8 mouse cellular contexts compared by ENCODE assay signal in the genomic region with DNA sequence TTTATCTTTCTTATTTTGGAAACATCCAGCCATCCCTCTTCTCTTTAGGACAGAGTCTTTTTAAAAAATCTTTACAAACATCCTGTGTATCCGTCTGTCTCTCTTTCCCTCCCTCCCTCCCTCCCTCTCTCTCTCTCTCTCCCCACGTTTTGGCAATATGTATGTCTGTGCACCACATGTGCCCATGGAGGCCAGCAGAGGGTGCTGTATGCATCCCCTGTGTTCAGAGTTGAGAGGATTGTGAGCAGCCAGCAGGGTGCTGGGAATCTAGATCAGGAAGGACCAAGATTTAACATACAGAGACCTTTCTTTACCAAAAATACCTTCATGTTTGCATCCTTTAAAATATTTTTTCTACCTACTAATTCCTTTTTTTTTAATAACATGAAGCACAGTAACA. TPM values are rescaled to one million over a fixed set of nuclear protein-coding genes. Genes with fewer than 3 reads are reported as not detected.
A peak's percentile ranks its signal among the peaks of the same experiment; 100 is the strongest.
DNase-seq lines count a peak whose midpoint lies in the region; ATAC-seq and TF ChIP-seq lines count a peak whose summit lies in the region.

No protein-coding gene starts in this region.

- no peaks in the 10 kb centered on the region for H3K27me3 ChIP-seq in forebrain, embryonic 11.5 days (ENCODE audit: control insufficient read depth, insufficient read depth, low read length)
- no peaks in the 10 kb centered on the region for H3K27me3 ChIP-seq in hindbrain, embryonic 15.5 days
- H3K27me3 ChIP-seq in liver, embryonic 14.5 days (ENCODE audit: control insufficient read depth, insufficient read depth, low read length), result no peaks in the 10 kb centered on the region
- no peaks in the 10 kb centered on the region for H3K27me3 ChIP-seq in neural tube, embryonic 11.5 days (ENCODE audit: control insufficient read depth, insufficient read depth, low read length)

- no peak for ATAC-seq in forebrain, embryonic 11.5 days (replicated peaks; ENCODE audit: low FRiP score)
- no peak for ATAC-seq in hindbrain, embryonic 15.5 days (ENCODE audit: low FRiP score, low read depth)
- ATAC-seq in liver, embryonic 14.5 days (ENCODE audit: insufficient read depth), result no peak; the same call in 1 of the 2 replicates
- no peak for ATAC-seq in neural tube, embryonic 11.5 days (ENCODE audit: insufficient read depth, low FRiP score, low TSS enrichment)

- H3K4me3 ChIP-seq in forebrain, embryonic 11.5 days (ENCODE audit: low read depth, low read length), result peak overlapping the region; percentile 76
- H3K4me3 ChIP-seq in hindbrain, embryonic 15.5 days, result peak overlapping the region; percentile 74
- peak overlapping the region in 1 of 2 experiments; percentile 73; a peak in 2 of 4 replicates for H3K4me3 ChIP-seq in liver, embryonic 14.5 days (ENCODE audit: insufficient read depth in 1 of 2, low read depth in 2 of 2, low read length in 2 of 2)
- peak overlapping the region; percentile 78; the same call in 1 of the 2 replicates for H3K4me3 ChIP-seq in neural tube, embryonic 11.5 days (ENCODE audit: low read depth, low read length)

- no peaks in the 10 kb centered on the region for H3K9me3 ChIP-seq in forebrain, embryonic 11.5 days (ENCODE audit: control insufficient read depth, low read length)
- H3K9me3 ChIP-seq in hindbrain, embryonic 15.5 days, result no peaks in the 10 kb centered on the region
- H3K9me3 ChIP-seq in liver, embryonic 14.5 days (ENCODE audit: control insufficient read depth, low read length), result no peaks in the 10 kb centered on the region
- H3K9me3 ChIP-seq in neural tube, embryonic 11.5 days (ENCODE audit: control insufficient read depth, low read length), result no peaks in the 10 kb centered on the region

- H3K36me3 ChIP-seq in forebrain, embryonic 11.5 days (ENCODE audit: control insufficient read depth, insufficient read depth, low read length), result no peaks in the 10 kb centered on the region; the same call in 1 of the 2 replicates
- no peaks in the 10 kb centered on the region for H3K36me3 ChIP-seq in hindbrain, embryonic 15.5 days
- no peaks in the 10 kb centered on the region for H3K36me3 ChIP-seq in liver, embryonic 14.5 days (replicated peaks; ENCODE audit: control insufficient read depth, insufficient read depth, low read depth)
- no peaks in the 10 kb centered on the region; the same call in 1 of the 2 replicates for H3K36me3 ChIP-seq in neural tube, embryonic 11.5 days (ENCODE audit: control insufficient read depth, insufficient read depth, low read length)

- no peak overlapping the region for H3K27ac ChIP-seq in forebrain, embryonic 11.5 days (ENCODE audit: low read depth, low read length)
- no peak overlapping the region for H3K27ac ChIP-seq in hindbrain, embryonic 15.5 days (replicated peaks)
- no peak overlapping the region for H3K27ac ChIP-seq in liver, embryonic 14.5 days
- H3K27ac ChIP-seq in neural tube, embryonic 11.5 days (ENCODE audit: low read depth, low read length), result no peak overlapping the region

- peak; percentile 87 for TF ChIP-seq CTCF in liver, embryonic 14.5 days (IDR thresholded peaks at IDR 0.05; ENCODE audit: low read depth)

- H3K9ac ChIP-seq in forebrain, embryonic 11.5 days (ENCODE audit: low read length), result no peak overlapping the region
- H3K9ac ChIP-seq in hindbrain, embryonic 15.5 days, result no peak overlapping the region
- H3K9ac ChIP-seq in liver, embryonic 14.5 days (replicated peaks), result no peak overlapping the region
- no peak overlapping the region for H3K9ac ChIP-seq in neural tube, embryonic 11.5 days (ENCODE audit: low read length)

- H3K4me1 ChIP-seq in forebrain, embryonic 11.5 days (replicated peaks; ENCODE audit: control insufficient read depth, insufficient read depth, low read length), result no peaks in the 10 kb centered on the region; the same call in 1 of the 2 replicates
- H3K4me1 ChIP-seq in hindbrain, embryonic 15.5 days (replicated peaks), result peaks cover 21% of the 10 kb centered on the region
- peaks cover 0 to 8% of the 10 kb centered on the region in 2 experiments; a peak in 2 of 4 replicates for H3K4me1 ChIP-seq in liver, embryonic 14.5 days (replicated peaks; ENCODE audit: control insufficient read depth in 2 of 2, insufficient read depth in 2 of 2, low read length in 1 of 2)
- H3K4me1 ChIP-seq in neural tube, embryonic 11.5 days (ENCODE audit: control insufficient read depth, insufficient read depth, low read length), result no peaks in the 10 kb centered on the region

- WGBS in forebrain, embryonic 11.5 days, result 14% methylated on average over 2 of the region's 2 CpGs
- 16% methylated on average over 2 of the region's 2 CpGs for WGBS in hindbrain, embryonic 15.5 days
- 12% methylated on average over 2 of the region's 2 CpGs for WGBS in liver, embryonic 14.5 days (ENCODE audit: insufficient replicate concordance)
- 19% methylated on average over 2 of the region's 2 CpGs for WGBS in neural tube, embryonic 11.5 days

- DNase-seq in ovary, postnatal 36 days (ENCODE audit: low spot score), result peak; percentile 44
- no peak for DNase-seq in ovary, postnatal 10 days (ENCODE audit: low spot score)
- DNase-seq in c-Kit-negative CD71-positive TER-119-positive erythroid progenitor cells, embryonic 14.5 days (ENCODE audit: low read depth, low spot score), result peak; percentile 41
- DNase-seq in forebrain, embryonic 11.5 days (ENCODE audit: low spot score), result peak; percentile 64
- DNase-seq in liver, embryonic 14.5 days (ENCODE audit: low read depth in 3 of 3, low spot score in 3 of 3), result peak; percentile 50 to 67 (median 57)
- peak; percentile 55 for DNase-seq in neural tube, embryonic 11.5 days (ENCODE audit: low spot score)
- DNase-seq in thymus, postnatal 25 days, result peak; percentile 65

- TF ChIP-seq EP300 in liver, embryonic 14.5 days (IDR thresholded peaks at IDR 0.05; ENCODE audit: low read depth), result no peak

- H3K4me2 ChIP-seq in forebrain, embryonic 11.5 days (ENCODE audit: low read depth, low read length, severe bottlenecking), result no peak overlapping the region; the same call in 1 of the 2 replicates
- H3K4me2 ChIP-seq in hindbrain, embryonic 15.5 days, result peak overlapping the region; percentile 65
- H3K4me2 ChIP-seq in liver, embryonic 14.5 days (ENCODE audit: low read depth), result peak overlapping the region; percentile 85
- H3K4me2 ChIP-seq in neural tube, embryonic 11.5 days (ENCODE audit: low read depth), result no peak overlapping the region

RNA-seq across cellular contexts. Expression of a gene that starts 7.5 kb away (rescaled TPM):
- polyA plus RNA-seq in forebrain, embryonic 11.5 days (2014; fragmentation: Nextera tagmentation; extraction: Ambion mirVana), result 251 and 258 TPM in 2 replicates
- 183 and 185 TPM in 2 replicates for polyA plus RNA-seq in hindbrain, embryonic 15.5 days (2015; fragmentation: Nextera tagmentation; extraction: Ambion mirVana)
- polyA plus RNA-seq in liver, embryonic 14.5 days (2012; rRNA removed), result 26.2 and 33.5 TPM in 2 replicates
- 108 and 112 TPM in 2 replicates for polyA plus RNA-seq in liver, embryonic 14.5 days (2014; fragmentation: Nextera tagmentation; extraction: Ambion mirVana)
- polyA plus RNA-seq in neural tube, embryonic 11.5 days (2014; fragmentation: Nextera tagmentation; extraction: Ambion mirVana), result 247 and 252 TPM in 2 replicates

RNA-seq across cellular contexts. Expression of a gene that starts 7.9 kb away (rescaled TPM):
- 39.1 and 40.5 TPM in 2 replicates for polyA plus RNA-seq in forebrain, embryonic 11.5 days (2014; fragmentation: Nextera tagmentation; extraction: Ambion mirVana)
- polyA plus RNA-seq in hindbrain, embryonic 15.5 days (2015; fragmentation: Nextera tagmentation; extraction: Ambion mirVana), result 70.3 and 74.8 TPM in 2 replicates
- polyA plus RNA-seq in liver, embryonic 14.5 days (2012; rRNA removed), result 8.5 and 8.9 TPM in 2 replicates
- polyA plus RNA-seq in liver, embryonic 14.5 days (2014; fragmentation: Nextera tagmentation; extraction: Ambion mirVana), result 10.0 and 10.6 TPM in 2 replicates
- 40.6 and 44.5 TPM in 2 replicates for polyA plus RNA-seq in neural tube, embryonic 11.5 days (2014; fragmentation: Nextera tagmentation; extraction: Ambion mirVana)

RNA-seq across cellular contexts. Expression of a gene that starts 37.3 kb away (rescaled TPM):
- polyA plus RNA-seq in forebrain, embryonic 11.5 days (2014; fragmentation: Nextera tagmentation; extraction: Ambion mirVana), result 36.0 and 36.7 TPM in 2 replicates
- polyA plus RNA-seq in hindbrain, embryonic 15.5 days (2015; fragmentation: Nextera tagmentation; extraction: Ambion mirVana), result 42.4 and 44.8 TPM in 2 replicates
- polyA plus RNA-seq in liver, embryonic 14.5 days (2012; rRNA removed), result 10.8 and 11.1 TPM in 2 replicates
- 7.2 and 8.9 TPM in 2 replicates for polyA plus RNA-seq in liver, embryonic 14.5 days (2014; fragmentation: Nextera tagmentation; extraction: Ambion mirVana)
- 30.6 and 30.9 TPM in 2 replicates for polyA plus RNA-seq in neural tube, embryonic 11.5 days (2014; fragmentation: Nextera tagmentation; extraction: Ambion mirVana)

RNA-seq across cellular contexts. Expression of a gene that starts 59.7 kb away (rescaled TPM):
- 0.72 and 1.3 TPM in 2 replicates for polyA plus RNA-seq in forebrain, embryonic 11.5 days (2014; fragmentation: Nextera tagmentation; extraction: Ambion mirVana)
- polyA plus RNA-seq in hindbrain, embryonic 15.5 days (2015; fragmentation: Nextera tagmentation; extraction: Ambion mirVana), result 15.1 and 16.4 TPM in 2 replicates
- 1.9 TPM in 2 replicates for polyA plus RNA-seq in liver, embryonic 14.5 days (2012; rRNA removed)
- polyA plus RNA-seq in liver, embryonic 14.5 days (2014; fragmentation: Nextera tagmentation; extraction: Ambion mirVana), result 0.50 and 0.68 TPM in 2 replicates
- polyA plus RNA-seq in neural tube, embryonic 11.5 days (2014; fragmentation: Nextera tagmentation; extraction: Ambion mirVana), result 0.60 and 0.69 TPM in 2 replicates

Comparison
In these comparisons a context has a peak if more than half of its experiments do, and no peak if none do; other contexts are left out.
1. H3K4me2 ChIP-seq: peak in hindbrain, embryonic 15.5 days (single experiment) and liver, embryonic 14.5 days (single experiment); none in forebrain, embryonic 11.5 days (single experiment) and neural tube, embryonic 11.5 days (single experiment).